Comparison of ENCODE assay signal across 10 mouse cellular contexts in the genomic region with DNA sequence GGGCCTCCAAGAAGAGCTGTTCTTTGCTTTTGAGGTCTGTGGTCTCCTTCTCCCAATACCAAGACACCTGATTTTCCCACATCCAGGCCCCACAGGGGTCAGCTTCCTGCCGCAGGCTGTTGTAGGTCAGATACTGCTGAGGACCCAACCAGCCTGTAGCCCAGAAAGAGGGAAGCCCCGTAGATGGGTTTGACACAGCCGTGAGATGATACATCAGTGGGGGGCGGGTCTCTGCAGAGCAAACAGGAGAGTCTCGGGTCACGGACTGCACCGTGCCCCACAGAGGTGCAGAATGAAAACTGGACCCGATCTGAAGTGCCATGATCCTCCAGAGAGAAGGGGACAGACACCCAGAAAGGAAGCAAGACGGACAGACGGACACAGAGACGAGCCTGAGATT. TPM values are rescaled to one million over a fixed set of nuclear protein-coding genes. Genes with fewer than 3 reads are reported as not detected.
DNase-seq lines count a peak whose midpoint lies in the region; ATAC-seq lines count a peak whose summit lies in the region.
"Had no signal": no experiment of that assay in that cellular context is flagged by ENCODE, and none has a peak within 500 bp of the region (broad histone marks: within the 10 kb centered on the region; RNA-seq: fewer than 3 reads in every experiment).

No protein-coding gene starts in this region.

- H3K4me2 ChIP-seq in forebrain, embryonic 12.5 days = no peak overlapping the region
- peak overlapping the region; percentile 44 for H3K4me2 ChIP-seq in kidney, embryonic 14.5 days (replicated peaks; ENCODE audit: low read depth, low read length)
- peak overlapping the region; percentile 34 for H3K4me2 ChIP-seq in neural tube, embryonic 13.5 days

- peak overlapping the region; percentile 40 for H3K27ac ChIP-seq in forebrain, embryonic 10.5 days
- no peak overlapping the region for H3K27ac ChIP-seq in forebrain, embryonic 12.5 days
- peak overlapping the region; percentile 93; the same call in 1 of the 2 replicates for H3K27ac ChIP-seq in kidney, embryonic 14.5 days (ENCODE audit: low read depth, low read length)
- no peak overlapping the region for H3K27ac ChIP-seq in neural tube, embryonic 13.5 days (replicated peaks)

- H3K36me3 ChIP-seq in forebrain, embryonic 10.5 days (replicated peaks) = no peaks in the 10 kb centered on the region
- H3K36me3 ChIP-seq in forebrain, embryonic 12.5 days (replicated peaks) = no peaks in the 10 kb centered on the region
- H3K36me3 ChIP-seq in kidney, embryonic 14.5 days (ENCODE audit: control insufficient read depth, insufficient read depth, low read length) = no peaks in the 10 kb centered on the region; the same call in 1 of the 2 replicates
- H3K36me3 ChIP-seq in neural tube, embryonic 13.5 days = no peaks in the 10 kb centered on the region

- H3K4me1 ChIP-seq in forebrain, embryonic 10.5 days = peaks cover 34% of the 10 kb centered on the region
- peaks cover 6% of the 10 kb centered on the region for H3K4me1 ChIP-seq in forebrain, embryonic 12.5 days
- peaks cover 17% of the 10 kb centered on the region for H3K4me1 ChIP-seq in kidney, embryonic 14.5 days (ENCODE audit: control insufficient read depth, insufficient read depth, low read length)
- H3K4me1 ChIP-seq in neural tube, embryonic 13.5 days (replicated peaks) = 0 out of 2 replicates have a peak, but pooled peaks cover 6% of the 10 kb centered on the region

- ATAC-seq in forebrain, embryonic 12.5 days (ENCODE audit: low FRiP score) = no peak
- no peak for ATAC-seq in kidney, embryonic 14.5 days (ENCODE audit: low FRiP score, low TSS enrichment)
- ATAC-seq in neural tube, embryonic 13.5 days (ENCODE audit: low read depth) = no peak

- no peak overlapping the region for H3K4me3 ChIP-seq in forebrain, embryonic 10.5 days
- H3K4me3 ChIP-seq in forebrain, embryonic 12.5 days (replicated peaks) = no peak overlapping the region
- peak overlapping the region; percentile 36; the same call in 1 of the 2 replicates for H3K4me3 ChIP-seq in kidney, embryonic 14.5 days (ENCODE audit: low read length)
- H3K4me3 ChIP-seq in neural tube, embryonic 13.5 days = no peak overlapping the region

- H3K9me3 ChIP-seq in forebrain, embryonic 10.5 days = no peaks in the 10 kb centered on the region
- no peaks in the 10 kb centered on the region for H3K9me3 ChIP-seq in forebrain, embryonic 12.5 days
- no peaks in the 10 kb centered on the region for H3K9me3 ChIP-seq in kidney, embryonic 14.5 days (ENCODE audit: control insufficient read depth, low read length)
- H3K9me3 ChIP-seq in neural tube, embryonic 13.5 days = no peaks in the 10 kb centered on the region

- no peak overlapping the region for H3K9ac ChIP-seq in forebrain, embryonic 12.5 days
- H3K9ac ChIP-seq in kidney, embryonic 14.5 days (ENCODE audit: low read depth, low read length) = peak overlapping the region; percentile 42; the same call in 1 of the 2 replicates
- H3K9ac ChIP-seq in neural tube, embryonic 13.5 days = no peak overlapping the region

- H3K27me3 ChIP-seq in forebrain, embryonic 10.5 days (ENCODE audit: poor library complexity, severe bottlenecking) = no peaks in the 10 kb centered on the region
- H3K27me3 ChIP-seq in forebrain, embryonic 12.5 days = no peaks in the 10 kb centered on the region
- no peaks in the 10 kb centered on the region for H3K27me3 ChIP-seq in kidney, embryonic 14.5 days (ENCODE audit: control insufficient read depth, insufficient read depth, low read length)
- no peaks in the 10 kb centered on the region for H3K27me3 ChIP-seq in neural tube, embryonic 13.5 days

- DNase-seq in forebrain, embryonic 10.5 days (ENCODE audit: extremely low spot score, low spot score) = no peak
- no peak for DNase-seq in kidney, adult 9 months
- DNase-seq in neural tube, embryonic 10.5 days (ENCODE audit: extremely low spot score, low spot score) = no peak
- DNase-seq in thymus, postnatal 0 days (ENCODE audit: low spot score) = no peak
- no peak for DNase-seq in adrenal gland, adult 8-10 months
- DNase-seq: cerebellum, adult 11 months had no signal

- WGBS in forebrain, embryonic 10.5 days = 91% methylated on average over 11 of the region's 11 CpGs
- WGBS in forebrain, embryonic 12.5 days = 91% methylated on average over 11 of the region's 11 CpGs
- WGBS in kidney, embryonic 14.5 days = 70% methylated on average over 11 of the region's 11 CpGs
- 89% methylated on average over 11 of the region's 11 CpGs for WGBS in neural tube, embryonic 13.5 days

RNA-seq across cellular contexts. Expression of gene Fcgrt, which starts 1.2 kb away (rescaled TPM):
- 5.5 and 5.9 TPM in 2 replicates for polyA plus RNA-seq in forebrain, embryonic 10.5 days (2016; fragmentation: Nextera tagmentation; extraction: Ambion mirVana)
- 8.3 and 9.6 TPM in 2 replicates for polyA plus RNA-seq in forebrain, embryonic 12.5 days (2016; fragmentation: Nextera tagmentation; extraction: Ambion mirVana)
- polyA plus RNA-seq in kidney, embryonic 14.5 days (2014; fragmentation: Nextera tagmentation; extraction: Ambion mirVana) = 48.9 and 67.4 TPM in 2 replicates
- 25.6 and 27.3 TPM in 2 replicates for polyA plus RNA-seq in neural tube, embryonic 13.5 days (2015; fragmentation: Nextera tagmentation; extraction: Ambion mirVana)
- polyA plus RNA-seq in thymus, postnatal 0 days (2015; fragmentation: Nextera tagmentation; extraction: Ambion mirVana) = 42.6 and 47.6 TPM in 2 replicates
- 100 to 1,000 TPM; 105 to 151 (median 125) TPM for total RNA-seq in adrenal gland, adult 8-10 months (2022)

RNA-seq across cellular contexts. Expression of gene Rcn3, which starts 10.4 kb away (rescaled TPM):
- 101 and 113 TPM in 2 replicates for polyA plus RNA-seq in forebrain, embryonic 10.5 days (2016; fragmentation: Nextera tagmentation; extraction: Ambion mirVana)
- polyA plus RNA-seq in forebrain, embryonic 12.5 days (2016; fragmentation: Nextera tagmentation; extraction: Ambion mirVana) = 80.5 and 101 TPM in 2 replicates
- polyA plus RNA-seq in kidney, embryonic 14.5 days (2014; fragmentation: Nextera tagmentation; extraction: Ambion mirVana) = 301 and 308 TPM in 2 replicates
- 127 and 134 TPM in 2 replicates for polyA plus RNA-seq in neural tube, embryonic 13.5 days (2015; fragmentation: Nextera tagmentation; extraction: Ambion mirVana)
- polyA plus RNA-seq in thymus, postnatal 0 days (2015; fragmentation: Nextera tagmentation; extraction: Ambion mirVana) = 41.4 and 41.8 TPM in 2 replicates
- total RNA-seq in adrenal gland, adult 8-10 months (2022) = 10 to 100 TPM; 33.1 to 51.0 (median 37.1) TPM

RNA-seq across cellular contexts. Expression of gene Rps11, which starts 21.8 kb away (rescaled TPM):
- polyA plus RNA-seq in forebrain, embryonic 10.5 days (2016; fragmentation: Nextera tagmentation; extraction: Ambion mirVana) = 1,843 and 1,853 TPM in 2 replicates
- polyA plus RNA-seq in forebrain, embryonic 12.5 days (2016; fragmentation: Nextera tagmentation; extraction: Ambion mirVana) = 1,226 and 1,285 TPM in 2 replicates
- 1,882 and 1,923 TPM in 2 replicates for polyA plus RNA-seq in kidney, embryonic 14.5 days (2014; fragmentation: Nextera tagmentation; extraction: Ambion mirVana)
- polyA plus RNA-seq in neural tube, embryonic 13.5 days (2015; fragmentation: Nextera tagmentation; extraction: Ambion mirVana) = 920 and 971 TPM in 2 replicates
- 2,260 and 2,287 TPM in 2 replicates for polyA plus RNA-seq in thymus, postnatal 0 days (2015; fragmentation: Nextera tagmentation; extraction: Ambion mirVana)
- 1,000 to 10,000 TPM; 1,085 to 1,250 (median 1,138) TPM for total RNA-seq in adrenal gland, adult 8-10 months (2022)

RNA-seq across cellular contexts. Expression of gene Rpl13a, which starts 26.1 kb away (rescaled TPM):
- 1,219 and 1,234 TPM in 2 replicates for polyA plus RNA-seq in forebrain, embryonic 10.5 days (2016; fragmentation: Nextera tagmentation; extraction: Ambion mirVana)
- polyA plus RNA-seq in forebrain, embryonic 12.5 days (2016; fragmentation: Nextera tagmentation; extraction: Ambion mirVana) = 1,106 and 1,135 TPM in 2 replicates
- polyA plus RNA-seq in kidney, embryonic 14.5 days (2014; fragmentation: Nextera tagmentation; extraction: Ambion mirVana) = 1,416 and 1,603 TPM in 2 replicates
- polyA plus RNA-seq in neural tube, embryonic 13.5 days (2015; fragmentation: Nextera tagmentation; extraction: Ambion mirVana) = 746 and 820 TPM in 2 replicates
- polyA plus RNA-seq in thymus, postnatal 0 days (2015; fragmentation: Nextera tagmentation; extraction: Ambion mirVana) = 2,581 and 2,590 TPM in 2 replicates
- total RNA-seq in adrenal gland, adult 8-10 months (2022) = 1,000 to 10,000 TPM; 1,558 to 1,710 (median 1,647) TPM

RNA-seq across cellular contexts. Expression of gene Gm45713, which starts 33.6 kb away (rescaled TPM):
- polyA plus RNA-seq in forebrain, embryonic 10.5 days (2016; fragmentation: Nextera tagmentation; extraction: Ambion mirVana) = 0.11 and 0.27 TPM in 2 replicates
- polyA plus RNA-seq in forebrain, embryonic 12.5 days (2016; fragmentation: Nextera tagmentation; extraction: Ambion mirVana) = 0.27 TPM in 1 of 2 replicates, not detected in the other
- 0.19 and 0.47 TPM in 2 replicates for polyA plus RNA-seq in kidney, embryonic 14.5 days (2014; fragmentation: Nextera tagmentation; extraction: Ambion mirVana)
- 0.53 TPM in 1 of 2 replicates, not detected in the other for polyA plus RNA-seq in neural tube, embryonic 13.5 days (2015; fragmentation: Nextera tagmentation; extraction: Ambion mirVana)
- polyA plus RNA-seq in thymus, postnatal 0 days (2015; fragmentation: Nextera tagmentation; extraction: Ambion mirVana) = 1.5 and 2.2 TPM in 2 replicates
- total RNA-seq in adrenal gland, adult 8-10 months (2022) = not detected
- total RNA-seq: gastrocnemius, adult 8-10 months had no signal

Comparison
In these comparisons a context has a peak if more than half of its experiments do, and no peak if none do; other contexts are left out.
1. H3K27ac ChIP-seq: peak in forebrain, embryonic 10.5 days (single experiment) and kidney, embryonic 14.5 days (single experiment); none in forebrain, embryonic 12.5 days (single experiment) and neural tube, embryonic 13.5 days (single experiment).